Mouse (Mus musculus) c-Kit-positive CD71-negative TER-119-negative erythroid progenitor cells, embryonic 14.5 days (primary cell): Measurements from ENCODE around the gene Col5a2.
"Not testable (repeated sequence)": the region's sequence is repeated elsewhere in the genome, so short reads cannot be mapped to it uniquely, and the experiment has no call there.

Source experiments
- DNase-seq: peaks from one replicate; pipeline ENCODE4 v3.0.0-alpha.2; 2013; ENCODE audit warnings: low read depth

Gene Col5a2

DNA sequence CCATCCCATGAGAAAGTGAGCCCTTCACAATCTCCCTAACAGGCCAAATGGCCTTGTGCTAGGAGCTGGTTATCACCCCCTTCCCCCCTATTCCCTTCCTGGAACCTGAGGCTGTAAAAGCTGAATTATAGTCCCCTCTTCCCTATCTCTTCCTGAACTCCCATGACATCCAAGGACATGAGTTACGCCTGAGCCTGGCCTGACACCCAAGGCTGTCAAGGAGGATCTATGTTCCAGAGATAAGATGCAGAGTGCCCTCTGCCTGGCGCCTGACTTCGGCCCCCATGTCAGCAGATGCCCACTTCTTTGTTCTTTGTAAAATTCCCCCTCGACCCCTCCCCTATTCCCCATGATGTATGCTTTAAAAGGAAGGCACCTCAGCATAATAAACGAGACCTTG lies 73.9 kb downstream of the Col5a2 start:
- DNase-seq: not testable (repeated sequence)

DNA sequence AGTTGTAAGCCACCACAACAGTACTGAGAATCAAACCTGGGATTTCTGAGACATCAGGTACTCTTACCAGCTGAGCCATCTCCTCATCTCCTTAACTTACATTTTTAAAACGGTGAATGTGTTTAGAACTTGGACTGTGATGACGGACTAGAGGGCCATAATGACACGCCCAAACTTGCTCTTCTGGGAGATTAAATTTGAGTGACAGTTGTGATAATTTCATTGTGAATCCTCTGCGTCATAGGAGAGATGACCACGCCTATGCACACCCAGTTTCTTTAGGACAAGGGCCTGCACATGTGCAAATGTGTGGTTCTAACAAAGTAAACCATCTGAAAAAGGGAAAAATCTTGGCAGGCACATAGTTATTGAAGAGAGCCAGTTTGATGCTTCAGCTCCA lies 79.2 kb downstream of the Col5a2 start:
- no peak for DNase-seq

DNA sequence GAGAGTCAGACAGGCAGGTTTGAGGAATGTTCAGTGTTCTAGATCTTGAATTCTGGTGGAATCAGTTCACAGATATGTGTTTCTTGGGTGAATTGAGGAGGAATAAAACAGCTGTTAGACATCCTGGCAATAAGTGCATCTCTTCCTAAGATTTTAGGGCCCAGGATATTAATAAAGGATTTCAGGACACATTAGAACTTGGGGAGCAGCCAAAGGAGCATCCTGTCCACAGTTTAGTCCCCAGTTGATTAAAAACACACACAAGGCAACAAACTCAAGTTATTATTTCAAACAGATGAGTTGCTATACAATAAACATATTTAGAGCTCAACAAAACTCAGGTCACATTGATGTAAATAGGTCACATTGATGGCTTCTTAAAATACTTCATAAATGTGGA lies 82.5 kb downstream of the Col5a2 start:
- no peak for DNase-seq

DNA sequence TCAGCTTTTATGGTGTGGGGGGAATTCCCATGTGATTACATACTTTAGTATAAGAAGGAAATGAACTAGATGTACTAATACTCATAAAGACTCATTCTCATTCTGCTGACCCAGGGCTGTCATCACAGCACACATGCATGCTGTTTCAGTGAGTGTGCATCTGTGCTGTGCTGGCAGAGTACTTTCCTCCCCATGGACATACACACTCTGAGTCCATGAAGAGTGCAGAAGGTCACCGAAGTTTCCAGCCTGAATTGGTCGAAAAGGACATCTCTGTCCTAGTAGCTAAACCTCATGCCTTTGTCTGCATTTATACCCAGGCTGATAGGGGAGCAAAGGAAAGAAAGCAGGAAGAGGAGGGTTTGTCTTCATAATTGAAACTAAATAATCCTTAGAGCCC lies 83.2 kb downstream of the Col5a2 start:
- no peak for DNase-seq

DNA sequence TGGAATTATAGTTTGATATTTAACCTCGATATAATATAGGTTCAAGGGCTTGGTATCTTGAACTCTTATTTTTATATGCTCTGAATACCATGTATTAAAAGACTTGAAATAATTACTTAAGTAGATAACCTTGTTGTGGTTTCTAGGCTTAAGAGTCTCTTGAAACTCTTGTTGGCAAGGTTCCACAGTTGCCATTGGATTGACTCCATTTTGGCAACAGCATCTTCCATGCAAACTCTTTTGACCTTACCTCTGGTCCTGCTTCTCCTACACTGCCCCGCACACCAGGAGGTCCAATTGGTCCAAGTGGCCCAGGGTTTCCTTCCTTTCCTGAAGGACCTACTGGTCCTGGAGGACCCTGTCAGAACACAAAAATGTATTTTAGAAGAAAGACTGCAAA lies 121.2 kb downstream of the Col5a2 start:
- DNase-seq: no peak

DNA sequence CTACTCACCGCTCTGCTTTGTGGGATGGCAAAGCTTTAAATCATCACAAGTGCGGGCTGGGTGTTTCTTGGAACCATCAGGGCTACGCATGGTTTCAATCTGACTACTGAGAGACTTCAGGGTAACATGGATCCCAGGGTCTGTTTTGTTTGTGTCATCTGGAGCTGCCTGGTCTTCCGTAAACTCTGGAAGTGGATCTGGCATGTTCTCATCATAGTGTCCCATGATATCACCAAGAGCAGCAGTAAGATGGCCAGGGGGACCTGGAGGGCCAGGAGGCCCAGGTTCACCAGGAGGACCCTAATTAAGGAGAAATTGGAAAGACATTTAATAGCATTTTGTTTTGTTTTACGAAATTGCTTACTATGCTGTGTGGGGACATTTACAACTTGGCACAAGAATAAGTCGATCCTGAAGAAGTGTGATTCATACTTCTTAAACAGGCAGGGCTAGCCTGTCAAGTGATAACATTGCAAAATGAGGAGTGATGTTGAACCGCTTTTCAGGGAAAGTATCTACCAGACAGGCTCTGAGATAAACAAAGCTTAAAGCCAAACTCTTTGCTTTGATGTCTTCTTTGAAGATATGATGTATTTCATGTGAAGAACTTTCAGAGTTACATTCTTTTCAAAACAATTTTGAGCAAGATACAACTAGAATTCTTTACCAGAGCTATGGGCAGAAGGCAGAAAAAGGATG lies 122.9 kb downstream of the Col5a2 start:
- DNase-seq: no peak

DNA sequence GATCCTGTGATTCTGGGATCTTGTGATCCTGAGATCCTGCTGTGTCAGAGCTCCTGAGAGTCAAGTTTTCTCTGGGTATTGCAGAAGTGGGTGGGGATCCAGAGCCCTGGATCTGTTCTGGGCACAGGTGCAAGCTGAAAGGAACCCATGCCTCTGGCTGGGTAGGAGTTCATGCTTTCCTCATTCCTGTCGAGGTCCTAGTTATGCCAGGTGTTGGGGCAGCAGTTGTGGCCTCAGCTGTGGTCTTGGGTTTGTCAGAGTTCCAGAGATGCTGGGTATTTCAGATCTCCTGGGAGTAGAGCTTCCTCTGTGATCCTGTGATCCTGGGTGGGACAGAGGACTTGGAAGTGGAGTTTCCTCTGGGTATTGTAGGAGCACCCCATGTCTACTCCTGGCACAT lies 137.7 kb downstream of the Col5a2 start:
- DNase-seq: no peak

DNA sequence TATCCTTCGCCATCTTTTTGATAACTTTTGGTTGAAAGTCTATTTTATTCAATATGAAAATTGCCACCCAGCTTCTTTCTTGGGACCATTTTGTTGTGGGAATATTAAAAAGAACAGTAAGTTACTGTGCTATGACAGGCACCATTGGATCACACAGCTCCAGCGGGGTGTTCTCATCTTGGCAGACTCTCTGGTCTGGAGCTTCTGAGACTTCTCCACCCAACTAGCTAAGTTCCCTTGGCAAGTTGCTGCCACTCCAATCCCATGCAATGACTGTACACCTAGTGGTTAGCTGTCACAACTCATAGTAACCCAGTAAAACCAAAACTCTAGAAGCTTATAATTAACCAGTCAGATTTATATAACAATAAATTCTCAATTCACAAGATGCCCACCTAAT lies 139.8 kb downstream of the Col5a2 start:
- DNase-seq: no peak

DNA sequence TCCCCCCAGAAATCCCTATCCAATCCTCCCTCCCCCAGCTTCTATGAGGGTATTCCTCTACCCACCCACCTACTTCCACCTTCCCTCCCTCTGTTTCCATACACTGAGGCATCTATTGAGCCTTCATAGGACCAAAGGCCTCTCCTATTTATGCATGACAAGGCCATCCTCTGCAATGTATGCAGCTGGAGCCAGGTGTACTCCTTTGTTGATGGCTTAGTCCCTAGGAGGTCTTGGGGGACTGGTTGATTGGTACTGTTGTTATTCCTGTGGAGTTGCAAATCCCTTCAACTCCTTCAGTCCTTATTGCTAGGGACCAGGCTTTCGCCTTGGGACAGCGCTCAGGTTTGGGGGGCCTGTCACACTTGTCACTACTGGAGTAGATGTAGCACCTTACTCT lies 143.4 kb downstream of the Col5a2 start:
- no peak for DNase-seq

DNA sequence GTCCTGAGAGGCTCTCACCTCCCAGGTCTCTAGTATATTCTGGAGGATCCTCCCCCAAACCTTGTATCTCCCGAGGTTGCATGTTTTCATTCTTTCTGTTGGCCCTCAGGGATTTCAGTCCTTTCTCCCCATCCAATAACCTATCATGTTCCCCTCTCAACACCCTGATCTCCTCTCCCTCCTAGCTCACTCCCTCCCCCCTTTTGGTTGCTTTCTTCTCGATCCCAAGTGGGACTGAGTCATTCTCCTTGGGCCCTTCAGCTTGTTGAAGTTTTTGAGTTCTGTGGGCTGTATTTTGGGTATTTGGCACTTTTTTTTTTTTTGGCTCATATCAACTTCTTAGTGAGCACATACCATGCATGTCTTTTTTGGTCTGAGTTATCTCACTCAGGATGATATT lies 143.9 kb downstream of the Col5a2 start:
- no peak for DNase-seq

DNA sequence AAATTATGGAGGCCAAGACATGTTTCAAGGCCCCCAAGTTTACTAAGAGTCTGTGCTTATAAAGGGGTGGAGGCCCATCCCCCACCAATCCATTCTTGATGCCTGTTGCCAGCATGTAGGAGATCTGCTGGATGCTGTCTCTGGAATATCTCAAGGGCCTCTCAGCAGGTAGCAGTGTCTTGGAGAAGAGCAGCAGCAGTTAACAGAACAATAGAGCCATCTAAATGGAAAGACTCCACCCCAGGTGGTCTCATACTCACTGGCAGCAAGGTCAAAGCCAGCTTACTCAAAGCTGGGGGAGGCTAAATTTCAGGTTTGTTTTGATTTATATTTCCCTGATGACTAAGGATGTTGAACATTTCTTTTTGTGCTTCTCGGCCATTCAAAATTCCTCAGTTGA lies 145.1 kb downstream of the Col5a2 start:
- no peak for DNase-seq

DNA sequence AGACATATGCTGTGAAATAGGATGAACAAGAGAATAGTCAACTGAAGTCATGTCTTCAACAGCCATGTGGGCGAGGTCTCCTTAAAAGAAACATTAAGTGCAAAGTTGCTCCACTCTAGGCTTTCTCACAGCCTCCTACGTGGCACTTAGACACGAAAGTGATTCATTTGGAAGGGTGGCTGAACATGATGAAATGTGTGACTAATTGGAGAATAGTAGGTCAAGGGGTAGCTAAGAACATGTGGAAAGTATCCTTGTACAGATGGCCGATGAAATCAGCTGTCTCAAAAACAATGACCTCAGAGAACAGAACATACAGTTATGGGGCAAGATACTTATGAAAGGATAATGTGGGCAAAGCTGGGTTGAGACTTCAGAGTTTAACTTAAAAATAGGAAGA lies 147.1 kb downstream of the Col5a2 start:
- no peak for DNase-seq

DNA sequence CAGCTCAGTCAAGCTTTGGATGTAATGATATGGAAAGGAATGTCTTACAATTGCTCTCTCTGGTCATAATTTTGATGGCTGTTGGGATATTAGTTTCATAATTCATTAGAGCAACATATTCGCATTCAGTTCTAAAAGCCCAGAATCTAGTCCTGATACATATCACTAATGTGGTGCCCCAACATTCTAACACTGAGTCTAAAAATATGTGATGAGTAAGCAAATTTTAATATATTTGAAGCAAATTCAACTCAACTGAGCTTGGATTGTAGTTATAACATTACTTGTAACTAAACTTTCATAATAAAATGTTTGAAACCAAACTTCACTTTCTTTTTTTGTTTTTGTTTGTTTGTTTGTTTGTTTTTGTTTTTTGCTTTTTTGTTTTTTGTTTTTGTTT lies 173.9 kb downstream of the Col5a2 start:
- DNase-seq: no peak
